Mouse (Mus musculus) forebrain, embryonic 11.5 days (tissue): ENCODE measurements around the gene Prkca. TPM values are rescaled to one million over a fixed set of nuclear protein-coding genes. Genes with fewer than 3 reads are reported as not detected.

Source experiments
- ATAC-seq: fragments of 200-750 bp; cut with Nextera tagmentation; replicated peaks from 2 replicates; pipeline ENCODE4 v1.8.0; 2017; ENCODE audit warnings: moderate TSS enrichment; ENCODE audit not compliant: low FRiP score
- DNase-seq: peaks from one replicate; pipeline ENCODE4 v3.0.0-alpha.2; 2017; ENCODE audit warnings: low spot score
- H3K27ac ChIP-seq: fragments of 300-500 bp; sonication (generic); 2 replicates; pipeline ENCODE4 v1.5.1; 2014; ENCODE audit warnings: low read depth, low read length
- H3K27me3 ChIP-seq: fragments of 300-500 bp; sonication (generic); 2 replicates; pipeline ENCODE4 v1.6.1; 2014; ENCODE audit warnings: mild to moderate bottlenecking, low read length, mixed read lengths; ENCODE audit not compliant: control insufficient read depth, insufficient read depth
- H3K36me3 ChIP-seq: fragments of 300-500 bp; sonication (generic); 2 replicates; pipeline ENCODE4 v1.6.1; 2014; ENCODE audit warnings: mild to moderate bottlenecking, low read length, moderate library complexity, mixed read lengths; ENCODE audit not compliant: control insufficient read depth, insufficient read depth
- H3K4me1 ChIP-seq: fragments of 300-500 bp; sonication (generic); replicated peaks from 2 replicates; pipeline ENCODE4 v1.6.1; 2014; ENCODE audit warnings: low read length, mixed read lengths; ENCODE audit not compliant: control insufficient read depth, insufficient read depth
- H3K4me2 ChIP-seq: fragments of 300-500 bp; sonication (generic); 2 replicates; pipeline ENCODE4 v1.6.1; 2014; ENCODE audit warnings: low read depth, mild to moderate bottlenecking, low read length, moderate library complexity, mixed read lengths; ENCODE audit not compliant: severe bottlenecking
- H3K4me3 ChIP-seq: fragments of 300-500 bp; sonication (generic); 2 replicates; pipeline ENCODE4 v1.5.1; 2014; ENCODE audit warnings: low read depth, low read length
- H3K9ac ChIP-seq: fragments of 300-500 bp; sonication (generic); 2 replicates; pipeline ENCODE4 v1.6.1; 2014; ENCODE audit warnings: low read length
- H3K9me3 ChIP-seq: fragments of 300-500 bp; sonication (generic); 2 replicates; pipeline ENCODE4 v1.6.1; 2016; ENCODE audit warnings: low read length, mixed read lengths; ENCODE audit not compliant: control insufficient read depth
- WGBS: fragments of 180-500 bp; shearing (Covaris S2); extraction: QIAGEN DNeasy Blood & Tissue Kit; methylation state at CpG from one replicate; pipeline ENCODE4 v1.1.7; 2014; 5-methylcytosine and 5-hydroxymethylcytosine counted together
- polyA plus RNA-seq: library from polyadenylated mRNA; unstranded; fragments of >200 nt; fragmentation: Nextera tagmentation; extraction: Ambion mirVana; gene quantifications from 2 replicates; pipeline ENCODE4 v1.2.1, GENCODE M21; 2014

Prkca gene
- polyA plus RNA-seq, 1 experiment from 2014 or later: 5.2 TPM

DNA sequence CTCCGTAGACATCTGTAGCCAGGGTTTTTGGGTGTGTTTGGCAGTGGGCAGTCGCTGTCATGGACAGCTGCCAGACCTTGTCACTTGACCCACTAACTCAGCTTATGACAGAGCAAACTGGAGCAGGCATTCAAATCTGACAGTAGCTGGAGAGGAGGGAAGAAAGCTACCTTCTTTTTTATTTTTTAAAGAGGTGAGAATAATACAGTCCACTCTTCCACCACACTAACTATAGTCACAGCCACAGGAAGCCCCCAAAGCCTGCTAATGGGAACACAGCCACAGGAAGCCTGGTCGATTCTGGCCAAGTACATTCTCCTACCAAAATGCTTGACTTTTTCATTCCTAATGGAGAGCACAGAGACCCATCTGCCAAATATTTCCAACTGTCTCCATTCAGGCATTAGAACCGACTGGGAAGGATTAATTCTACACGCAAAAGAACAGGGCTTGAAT is 84.9 kb downstream of the Prkca start:
- H3K36me3 ChIP-seq: no peaks in the 10 kb centered on the region
- H3K4me2 ChIP-seq: no peak overlapping the region
- H3K4me3 ChIP-seq: no peak overlapping the region
- no peak for DNase-seq
- no peak overlapping the region for H3K9ac ChIP-seq
- H3K27me3 ChIP-seq: no peaks in the 10 kb centered on the region; the same call in 1 of the 2 replicates
- no peak overlapping the region for H3K27ac ChIP-seq
- no peaks in the 10 kb centered on the region for H3K9me3 ChIP-seq
- no peaks in the 10 kb centered on the region; the same call in 1 of the 2 replicates for H3K4me1 ChIP-seq
- ATAC-seq: no peak
- 81% methylated on average over 5 of the region's 5 CpGs for WGBS

DNA sequence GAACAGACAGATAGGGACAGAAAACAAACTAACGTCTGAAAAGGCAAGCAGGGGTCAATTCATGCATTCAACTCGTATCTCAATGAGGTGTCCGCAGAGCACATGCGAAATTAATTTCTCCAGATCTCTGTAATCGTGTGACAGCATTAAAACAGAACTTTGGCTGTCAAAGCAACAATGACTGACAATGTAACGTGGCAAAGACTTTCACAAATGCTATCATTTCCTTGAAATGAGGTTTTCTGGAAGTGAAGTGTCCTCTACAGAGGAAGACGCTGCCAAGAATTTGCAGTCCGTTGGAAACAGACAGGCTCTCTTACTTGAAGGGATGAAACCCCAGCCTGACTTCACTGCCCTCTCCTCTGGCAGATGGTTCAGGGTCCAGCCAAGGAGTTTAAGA is 85.8 kb downstream of the Prkca start:
- Histone ChIP-seq H3K36me3 (no peaks in the 10 kb centered on the region), H3K27ac (no peak overlapping the region), H3K9ac (no peak overlapping the region), H3K4me3 (no peak overlapping the region), H3K9me3 (no peaks in the 10 kb centered on the region), H3K4me1 (no peaks in the 10 kb centered on the region; the same call in 1 of the 2 replicates), H3K27me3 (no peaks in the 10 kb centered on the region; the same call in 1 of the 2 replicates), H3K4me2 (no peak overlapping the region)
- DNase-seq (no peak), ATAC-seq (no peak)
- WGBS: 81% methylated on average over 8 of the region's 8 CpGs

DNA sequence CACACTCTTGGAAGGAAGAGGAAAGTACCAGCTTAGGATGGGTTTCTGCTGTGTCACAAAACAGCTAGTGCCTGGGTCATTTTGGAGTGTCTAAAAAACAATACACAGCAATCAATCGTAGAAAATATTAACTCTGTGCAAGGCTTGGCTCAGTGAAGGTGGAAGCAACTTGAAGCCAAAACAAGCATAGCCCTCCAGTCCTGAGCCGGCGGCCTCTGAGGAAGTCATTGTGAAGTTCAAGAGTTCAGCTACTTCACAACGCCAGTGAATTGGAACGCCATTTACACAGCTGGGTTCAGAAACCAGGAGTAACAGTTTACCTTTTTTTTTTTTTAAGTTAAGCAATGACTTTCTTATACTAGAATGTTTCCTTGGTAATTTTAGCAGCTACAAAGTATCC is 89.0 kb downstream of the Prkca start:
- Histone ChIP-seq H3K4me1 (no peaks in the 10 kb centered on the region), H3K27me3 (no peaks in the 10 kb centered on the region; the same call in 1 of the 2 replicates), H3K4me3 (no peak overlapping the region), H3K36me3 (no peaks in the 10 kb centered on the region), H3K4me2 (no peak overlapping the region), H3K9me3 (no peaks in the 10 kb centered on the region), H3K9ac (no peak overlapping the region), H3K27ac (no peak overlapping the region)
- ATAC-seq (no peak), DNase-seq (no peak)
- 89% methylated on average over 5 of the region's 5 CpGs for WGBS

- Histone ChIP-seq H3K4me1 (no peaks in the 10 kb centered on the region), H3K36me3 (no peaks in the 10 kb centered on the region), H3K27ac (no peak overlapping the region), H3K4me3 (no peak overlapping the region), H3K9ac (no peak overlapping the region), H3K27me3 (no peaks in the 10 kb centered on the region), H3K9me3 (no peaks in the 10 kb centered on the region), H3K4me2 (no peak overlapping the region)
- WGBS: 85% methylated on average over 7 of the region's 7 CpGs
- ATAC-seq (no peak), DNase-seq (no peak)
Observed at GRCm38 (mm10) chr11:108251924-108252775, 91.6 kb downstream of the Prkca start.

GRCm38 (mm10) chr11:108250829-108251637 is 92.7 kb downstream of the Prkca start:
- WGBS: 88% methylated on average over 13 of the region's 13 CpGs
- DNase-seq (no peak), ATAC-seq (no peak)
- Histone ChIP-seq H3K36me3 (no peaks in the 10 kb centered on the region), H3K4me2 (no peak overlapping the region), H3K4me3 (no peak overlapping the region), H3K4me1 (no peaks in the 10 kb centered on the region), H3K9ac (no peak overlapping the region), H3K27ac (no peak overlapping the region), H3K27me3 (no peaks in the 10 kb centered on the region), H3K9me3 (no peaks in the 10 kb centered on the region)

- DNase-seq (no peak), ATAC-seq (no peak)
- Histone ChIP-seq H3K27me3 (no peaks in the 10 kb centered on the region), H3K9ac (no peak overlapping the region), H3K9me3 (no peaks in the 10 kb centered on the region), H3K4me1 (no peaks in the 10 kb centered on the region), H3K27ac (no peak overlapping the region), H3K36me3 (no peaks in the 10 kb centered on the region), H3K4me3 (no peak overlapping the region), H3K4me2 (no peak overlapping the region)
- WGBS: 89% methylated on average over 1 of the region's 1 CpGs
Observed at GRCm38 (mm10) chr11:108250146-108250635, 93.5 kb downstream of the Prkca start.

GRCm38 (mm10) chr11:108249487-108249886 is 94.2 kb downstream of the Prkca start:
- H3K36me3 ChIP-seq: no peaks in the 10 kb centered on the region
- H3K27me3 ChIP-seq: no peaks in the 10 kb centered on the region
- no peak overlapping the region for H3K4me3 ChIP-seq
- H3K27ac ChIP-seq: no peak overlapping the region
- no peak for DNase-seq
- H3K4me2 ChIP-seq: no peak overlapping the region
- ATAC-seq: no peak
- H3K9me3 ChIP-seq: no peaks in the 10 kb centered on the region
- WGBS: 74% methylated on average over 5 of the region's 5 CpGs
- no peak overlapping the region for H3K9ac ChIP-seq
- H3K4me1 ChIP-seq: no peaks in the 10 kb centered on the region

GRCm38 (mm10) chr11:108249047-108249403 is 94.7 kb downstream of the Prkca start:
- DNase-seq (no peak), ATAC-seq (no peak)
- no peaks in the 10 kb centered on the region for H3K36me3 ChIP-seq
- H3K9me3 ChIP-seq: no peaks in the 10 kb centered on the region
- H3K4me1 ChIP-seq: no peaks in the 10 kb centered on the region
- no peak overlapping the region for H3K9ac ChIP-seq
- 87% methylated on average over 3 of the region's 3 CpGs for WGBS
- H3K4me3 ChIP-seq: no peak overlapping the region
- no peaks in the 10 kb centered on the region for H3K27me3 ChIP-seq
- H3K27ac ChIP-seq: no peak overlapping the region
- H3K4me2 ChIP-seq: no peak overlapping the region
